Mouse (Mus musculus): ENCODE results near the gene Kif14.

DNA sequence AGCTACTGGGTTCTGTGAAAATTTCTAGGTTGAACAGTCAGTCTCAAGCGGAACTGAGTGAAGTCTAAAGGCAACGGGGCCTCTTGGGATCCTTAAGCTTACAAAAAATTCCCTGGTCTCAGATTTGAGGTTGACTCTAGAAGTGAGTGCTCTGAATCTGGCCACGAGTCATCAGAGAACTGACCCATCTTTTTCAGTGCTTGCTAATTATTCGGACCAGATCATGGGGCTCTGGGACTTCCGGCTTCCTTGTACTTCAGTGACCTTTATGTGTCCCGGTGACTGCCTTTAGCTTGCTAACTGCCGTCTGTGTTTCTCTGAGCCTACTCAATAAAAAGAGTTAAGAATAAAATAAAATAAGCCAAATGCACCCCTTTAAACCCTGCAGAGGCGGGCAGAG lies 103.1 kb downstream of the Kif14 start:
- TF ChIP-seq HCFC1 (IDR thresholded peaks at IDR 0.05; ENCODE audit: borderline replicate concordance, insufficient read depth, low read length) (no peak), CHD2 (IDR thresholded peaks at IDR 0.05; ENCODE audit: low read depth, low read length) (no peak)
